Mouse (Mus musculus) kidney, embryonic 15.5 days (tissue): ENCODE data around the gene Mcub. TPM values are rescaled to one million over a fixed set of nuclear protein-coding genes. Genes with fewer than 3 reads are reported as not detected.
A peak's percentile ranks its signal among the peaks of the same experiment; 100 is the strongest.

Experiments
- ATAC-seq: fragments of 200-750 bp; cut with Nextera tagmentation; replicated peaks from 2 replicates; pipeline ENCODE4 v1.8.0; 2017; ENCODE audit warnings: moderate TSS enrichment; ENCODE audit not compliant: low FRiP score
- H3K27ac ChIP-seq: fragments of 300-500 bp; sonication (generic); 2 replicates; pipeline ENCODE4 v1.5.1; 2015; ENCODE audit warnings: mild to moderate bottlenecking, inconsistent platforms
- H3K27me3 ChIP-seq: fragments of 300-500 bp; sonication (generic); 2 replicates; pipeline ENCODE4 v1.6.1; 2015; ENCODE audit warnings: inconsistent platforms
- H3K36me3 ChIP-seq: fragments of 300-500 bp; sonication (generic); 2 replicates; pipeline ENCODE4 v1.6.1; 2015; ENCODE audit warnings: inconsistent platforms
- H3K4me1 ChIP-seq: fragments of 300-500 bp; sonication (generic); 2 replicates; pipeline ENCODE4 v1.6.1; 2015; ENCODE audit warnings: inconsistent platforms
- H3K4me2 ChIP-seq: fragments of 300-500 bp; sonication (generic); 2 replicates; pipeline ENCODE4 v1.6.1; 2015; ENCODE audit warnings: moderate library complexity, mild to moderate bottlenecking, inconsistent platforms
- H3K4me3 ChIP-seq: fragments of 300-500 bp; sonication (generic); replicated peaks from 2 replicates; pipeline ENCODE4 v1.5.1; 2015; ENCODE audit warnings: mild to moderate bottlenecking, inconsistent platforms
- H3K9ac ChIP-seq: fragments of 300-500 bp; sonication (generic); 2 replicates; pipeline ENCODE4 v1.6.1; 2015; ENCODE audit warnings: mild to moderate bottlenecking, inconsistent platforms
- H3K9me3 ChIP-seq: fragments of 300-500 bp; sonication (generic); replicated peaks from 2 replicates; pipeline ENCODE4 v1.6.1; 2016; ENCODE audit warnings: inconsistent platforms
- WGBS: fragments of 180-500 bp; shearing (Covaris S2); methylation state at CpG from one replicate; pipeline ENCODE4 v1.1.7; 2015; ENCODE audit warnings: mixed read lengths; 5-methylcytosine and 5-hydroxymethylcytosine counted together
- polyA plus RNA-seq: library from polyadenylated mRNA; unstranded; fragments of >200 nt; fragmentation: Nextera tagmentation; extraction: Ambion mirVana; gene quantifications from 2 replicates; pipeline ENCODE4 v1.2.1, GENCODE M21; 2015

The Mcub gene
- 1.1 and 3.7 TPM in 2 replicates for polyA plus RNA-seq

- no peaks in the 10 kb centered on the region for H3K9me3 ChIP-seq
- H3K4me2 ChIP-seq, result peak within 1 kb of the TSS; percentile 99
- no peaks in the 10 kb centered on the region for H3K36me3 ChIP-seq
- peak within 1 kb of the TSS; percentile 41 for H3K9ac ChIP-seq
- peaks cover 24% of the 10 kb centered on the region for H3K4me1 ChIP-seq
- H3K27ac ChIP-seq, result no peak within 1 kb of the TSS
- peak; percentile 86 for ATAC-seq
- WGBS, result under 1% methylated on average over 63 of the region's 63 CpGs
- peaks cover 49% of the 10 kb centered on the region for H3K27me3 ChIP-seq
- H3K4me3 ChIP-seq, result peak within 1 kb of the TSS; percentile 59
Observed at GRCm38 (mm10) chr3:129969432-129970395, at the start of gene Mcub. Gene Mcub (minus strand): TSS chr3:129970206.

GRCm38 (mm10) chr3:130012943-130013342, 42.9 kb upstream of the Mcub start:
- no peak for ATAC-seq
- Histone ChIP-seq H3K9ac (no peak overlapping the region), H3K27ac (no peak overlapping the region), H3K4me1 (no peaks in the 10 kb centered on the region), H3K4me3 (no peak overlapping the region), H3K36me3 (peaks cover 65% of the 10 kb centered on the region), H3K4me2 (no peak overlapping the region), H3K9me3 (no peaks in the 10 kb centered on the region), H3K27me3 (no peaks in the 10 kb centered on the region)
- 66% methylated on average over 2 of the region's 2 CpGs for WGBS

GRCm38 (mm10) chr3:130011236-130011635, 41.2 kb upstream of the Mcub start:
- peaks cover 72% of the 10 kb centered on the region for H3K36me3 ChIP-seq
- no peak overlapping the region for H3K9ac ChIP-seq
- no peak overlapping the region for H3K4me3 ChIP-seq
- no peaks in the 10 kb centered on the region for H3K9me3 ChIP-seq
- no peak for ATAC-seq
- no peaks in the 10 kb centered on the region for H3K27me3 ChIP-seq
- H3K4me2 ChIP-seq, result no peak overlapping the region
- WGBS, result 85% methylated on average over 1 of the region's 1 CpGs
- no peaks in the 10 kb centered on the region for H3K4me1 ChIP-seq
- no peak overlapping the region for H3K27ac ChIP-seq

- no peaks in the 10 kb centered on the region for H3K4me1 ChIP-seq
Observed at GRCm38 (mm10) chr3:130006141-130006540, 36.1 kb upstream of the Mcub start.

GRCm38 (mm10) chr3:130000926-130001325, 30.9 kb upstream of the Mcub start:
- ATAC-seq, result no peak

More at GRCm38 (mm10) chr3:130006141-130006540, 36.1 kb upstream of the Mcub start:
- no peak overlapping the region for H3K27ac ChIP-seq
- H3K36me3 ChIP-seq, result peaks cover 85% of the 10 kb centered on the region
- ATAC-seq, result no peak
- no peak overlapping the region for H3K9ac ChIP-seq
- no peaks in the 10 kb centered on the region for H3K9me3 ChIP-seq
- 89% methylated on average over 7 of the region's 7 CpGs for WGBS
- no peak overlapping the region for H3K4me3 ChIP-seq
- no peak overlapping the region for H3K4me2 ChIP-seq
- H3K27me3 ChIP-seq, result no peaks in the 10 kb centered on the region

GRCm38 (mm10) chr3:129998526-129998925, 28.5 kb upstream of the Mcub start:
- H3K4me1 ChIP-seq, result no peaks in the 10 kb centered on the region
- no peak overlapping the region for H3K4me2 ChIP-seq
- no peaks in the 10 kb centered on the region for H3K9me3 ChIP-seq
- 87% methylated on average over 6 of the region's 6 CpGs for WGBS
- H3K36me3 ChIP-seq, result peaks cover 97% of the 10 kb centered on the region
- no peak overlapping the region for H3K27ac ChIP-seq
- H3K9ac ChIP-seq, result no peak overlapping the region
- ATAC-seq, result no peak
- H3K27me3 ChIP-seq, result no peaks in the 10 kb centered on the region
- H3K4me3 ChIP-seq, result no peak overlapping the region

More at GRCm38 (mm10) chr3:130000926-130001325, 30.9 kb upstream of the Mcub start:
- H3K4me1 ChIP-seq, result no peaks in the 10 kb centered on the region
- H3K36me3 ChIP-seq, result peaks cover 97% of the 10 kb centered on the region
- no peak overlapping the region for H3K4me2 ChIP-seq
- H3K27ac ChIP-seq, result no peak overlapping the region
- H3K27me3 ChIP-seq, result no peaks in the 10 kb centered on the region
- no peak overlapping the region for H3K4me3 ChIP-seq
- 92% methylated on average over 11 of the region's 11 CpGs for WGBS
- H3K9ac ChIP-seq, result no peak overlapping the region
- no peaks in the 10 kb centered on the region for H3K9me3 ChIP-seq

- WGBS, result 66% methylated on average over 7 of the region's 7 CpGs
- Histone ChIP-seq H3K4me2 (no peak overlapping the region), H3K9ac (no peak overlapping the region), H3K36me3 (peaks cover 97% of the 10 kb centered on the region), H3K27ac (no peak overlapping the region), H3K27me3 (no peaks in the 10 kb centered on the region), H3K4me3 (no peak overlapping the region), H3K9me3 (no peaks in the 10 kb centered on the region), H3K4me1 (no peaks in the 10 kb centered on the region)
- no peak for ATAC-seq
Observed at GRCm38 (mm10) chr3:129998001-129998400, 28.0 kb upstream of the Mcub start.

- ATAC-seq, result no peak
- 84% methylated on average over 3 of the region's 3 CpGs for WGBS
- no peak overlapping the region for H3K27ac ChIP-seq
Observed at GRCm38 (mm10) chr3:129997324-129997723, 27.3 kb upstream of the Mcub start.

GRCm38 (mm10) chr3:129987297-129987696, 17.3 kb upstream of the Mcub start:
- H3K4me2 ChIP-seq, result no peak overlapping the region
- ATAC-seq, result no peak
- H3K4me1 ChIP-seq, result no peaks in the 10 kb centered on the region
- H3K36me3 ChIP-seq, result peaks cover 96% of the 10 kb centered on the region
- no peak overlapping the region for H3K27ac ChIP-seq
- H3K9me3 ChIP-seq, result no peaks in the 10 kb centered on the region
- H3K4me3 ChIP-seq, result no peak overlapping the region
- no peaks in the 10 kb centered on the region for H3K27me3 ChIP-seq
- no peak overlapping the region for H3K9ac ChIP-seq
- WGBS, result 98% methylated on average over 13 of the region's 13 CpGs

More at GRCm38 (mm10) chr3:129997324-129997723, 27.3 kb upstream of the Mcub start:
- Histone ChIP-seq H3K4me3 (no peak overlapping the region), H3K9me3 (no peaks in the 10 kb centered on the region), H3K9ac (no peak overlapping the region), H3K36me3 (peaks cover 97% of the 10 kb centered on the region), H3K4me2 (no peak overlapping the region), H3K4me1 (no peaks in the 10 kb centered on the region), H3K27me3 (no peaks in the 10 kb centered on the region)

GRCm38 (mm10) chr3:129985335-129985734, 15.3 kb upstream of the Mcub start:
- Histone ChIP-seq H3K9me3 (no peaks in the 10 kb centered on the region), H3K4me2 (no peak overlapping the region), H3K36me3 (peaks cover 85% of the 10 kb centered on the region), H3K27me3 (no peaks in the 10 kb centered on the region), H3K4me1 (no peaks in the 10 kb centered on the region), H3K9ac (no peak overlapping the region), H3K4me3 (no peak overlapping the region), H3K27ac (no peak overlapping the region)
- ATAC-seq, result no peak
- 92% methylated on average over 4 of the region's 4 CpGs for WGBS

GRCm38 (mm10) chr3:129984797-129985196, 14.8 kb upstream of the Mcub start:
- 93% methylated on average over 5 of the region's 5 CpGs for WGBS
- H3K36me3 ChIP-seq, result peaks cover 80% of the 10 kb centered on the region
- no peak overlapping the region for H3K4me3 ChIP-seq
- no peak overlapping the region for H3K27ac ChIP-seq
- H3K9me3 ChIP-seq, result no peaks in the 10 kb centered on the region
- no peaks in the 10 kb centered on the region for H3K27me3 ChIP-seq
- H3K4me2 ChIP-seq, result no peak overlapping the region
- H3K9ac ChIP-seq, result no peak overlapping the region
- ATAC-seq, result no peak
- no peaks in the 10 kb centered on the region for H3K4me1 ChIP-seq

- Histone ChIP-seq H3K27ac (no peak overlapping the region), H3K9me3 (no peaks in the 10 kb centered on the region), H3K27me3 (no peaks in the 10 kb centered on the region), H3K4me2 (no peak overlapping the region), H3K36me3 (peaks cover 55% of the 10 kb centered on the region), H3K4me3 (no peak overlapping the region), H3K4me1 (no peaks in the 10 kb centered on the region), H3K9ac (no peak overlapping the region)
- 67% methylated on average over 5 of the region's 5 CpGs for WGBS
- no peak for ATAC-seq
Observed at GRCm38 (mm10) chr3:129982271-129982670, 12.3 kb upstream of the Mcub start.
